Mouse (Mus musculus) liver, embryonic 14.5 days (tissue): Measurements from ENCODE around the gene Acsm3.

Experiments
- CTCF ChIP-seq: IDR thresholded peaks from 2 replicates; pipeline ENCODE4 v1.5.1; 2016; ENCODE audit warnings: antibody characterized with exemption, low read depth, control low read depth
- EP300 ChIP-seq: IDR thresholded peaks from 2 replicates; pipeline ENCODE4 v1.6.1; 2016; ENCODE audit warnings: antibody characterized with exemption, low read depth

GRCm38 (mm10) chr7:119835996-119836777 lies 75.5 kb downstream of the Acsm3 start:
- TF ChIP-seq EP300, result no peak
- no peak for TF ChIP-seq CTCF
